Mouse (Mus musculus) liver, embryonic 15.5 days (tissue): ENCODE measurements around the gene Trmt2a. TPM values are rescaled to one million over a fixed set of nuclear protein-coding genes. Genes with fewer than 3 reads are reported as not detected.

ENCODE experiments used
- ATAC-seq: fragments of 200-750 bp; cut with Nextera tagmentation; 2 replicates; pipeline ENCODE4 v1.8.0; 2017; ENCODE audit warnings: moderate number of reproducible peaks, mild to moderate bottlenecking, moderate library complexity; ENCODE audit not compliant: insufficient read depth
- H3K27ac ChIP-seq: fragments of 300-500 bp; sonication (generic); replicated peaks from 2 replicates; pipeline ENCODE4 v1.5.1; 2015; ENCODE audit warnings: mild to moderate bottlenecking, inconsistent platforms
- H3K27me3 ChIP-seq: fragments of 300-500 bp; sonication (generic); 2 replicates; pipeline ENCODE4 v1.6.1; 2015; ENCODE audit warnings: mild to moderate bottlenecking, inconsistent platforms
- H3K36me3 ChIP-seq: fragments of 300-500 bp; sonication (generic); replicated peaks from 2 replicates; pipeline ENCODE4 v1.6.1; 2015; ENCODE audit warnings: moderate library complexity, mild to moderate bottlenecking, inconsistent platforms
- H3K4me1 ChIP-seq: fragments of 300-500 bp; sonication (generic); replicated peaks from 2 replicates; pipeline ENCODE4 v1.6.1; 2015; ENCODE audit warnings: inconsistent platforms
- H3K4me2 ChIP-seq: fragments of 300-500 bp; sonication (generic); 2 replicates; pipeline ENCODE4 v1.6.1; 2015; ENCODE audit warnings: moderate library complexity, mild to moderate bottlenecking, inconsistent platforms
- H3K4me3 ChIP-seq: fragments of 300-500 bp; sonication (generic); replicated peaks from 2 replicates; pipeline ENCODE4 v1.5.1; 2015; ENCODE audit warnings: mild to moderate bottlenecking, inconsistent platforms
- H3K9ac ChIP-seq: fragments of 300-500 bp; sonication (generic); 2 replicates; pipeline ENCODE4 v1.6.1; 2015; ENCODE audit warnings: moderate library complexity, mild to moderate bottlenecking, inconsistent platforms
- H3K9me3 ChIP-seq: fragments of 300-500 bp; sonication (generic); replicated peaks from 2 replicates; pipeline ENCODE4 v1.6.1; 2016; ENCODE audit warnings: inconsistent platforms
- WGBS: fragments of 180-500 bp; shearing (Covaris S2); methylation state at CpG from one replicate; pipeline ENCODE4 v1.1.7; 2015; ENCODE audit warnings: mixed read lengths; ENCODE audit not compliant: insufficient replicate concordance; 5-methylcytosine and 5-hydroxymethylcytosine counted together
- polyA plus RNA-seq: library from polyadenylated mRNA; unstranded; fragments of >200 nt; fragmentation: Nextera tagmentation; extraction: Ambion mirVana; gene quantifications from 2 replicates; pipeline ENCODE4 v1.2.1, GENCODE M21; 2015

Trmt2a gene
- polyA plus RNA-seq = 51.7 and 56.5 TPM in 2 replicates

- Histone ChIP-seq H3K4me2 (peak within 1 kb of the TSS; percentile 91), H3K4me3 (peak within 1 kb of the TSS; percentile 81), H3K9me3 (no peaks in the 10 kb centered on the region), H3K27me3 (no peaks in the 10 kb centered on the region), H3K36me3 (peaks cover 71% of the 10 kb centered on the region), H3K9ac (peak within 1 kb of the TSS; percentile 84), H3K4me1 (peaks cover 56% of the 10 kb centered on the region), H3K27ac (peak within 1 kb of the TSS; percentile 88)
- ATAC-seq = peak; percentile 92
- WGBS = under 1% methylated on average over 102 of the region's 102 CpGs
Observed at GRCm38 (mm10) chr16:18248433-18249363, at the start of gene Trmt2a, which contains the start of gene Ranbp1. Trmt2a (plus strand) TSS chr16:18248679. Ranbp1 (minus strand) TSS chr16:18248732.

GRCm38 (mm10) chr16:18200062-18200461 is 48.4 kb upstream of the Trmt2a start:
- Histone ChIP-seq H3K9me3 (no peaks in the 10 kb centered on the region), H3K27ac (no peak overlapping the region), H3K4me1 (no peaks in the 10 kb centered on the region), H3K4me3 (no peak overlapping the region), H3K4me2 (no peak overlapping the region), H3K27me3 (no peaks in the 10 kb centered on the region), H3K36me3 (no peaks in the 10 kb centered on the region), H3K9ac (no peak overlapping the region)
- WGBS = 43% methylated on average over 2 of the region's 2 CpGs
- ATAC-seq = no peak

- H3K9me3 ChIP-seq = no peaks in the 10 kb centered on the region
- no peak overlapping the region for H3K27ac ChIP-seq
- WGBS = 32% methylated on average over 1 of the region's 1 CpGs
- H3K36me3 ChIP-seq = no peaks in the 10 kb centered on the region
- H3K4me2 ChIP-seq = no peak overlapping the region
- H3K27me3 ChIP-seq = no peaks in the 10 kb centered on the region
- H3K4me3 ChIP-seq = no peak overlapping the region
- no peak overlapping the region for H3K9ac ChIP-seq
- no peaks in the 10 kb centered on the region for H3K4me1 ChIP-seq
- ATAC-seq = no peak
Observed at GRCm38 (mm10) chr16:18201620-18202019, 46.9 kb upstream of the Trmt2a start.

- 55% methylated on average over 1 of the region's 1 CpGs for WGBS
- ATAC-seq = no peak
- Histone ChIP-seq H3K9ac (no peak overlapping the region), H3K4me3 (no peak overlapping the region), H3K4me1 (no peaks in the 10 kb centered on the region), H3K36me3 (no peaks in the 10 kb centered on the region), H3K4me2 (no peak overlapping the region), H3K27me3 (no peaks in the 10 kb centered on the region), H3K27ac (no peak overlapping the region), H3K9me3 (no peaks in the 10 kb centered on the region)
Observed at GRCm38 (mm10) chr16:18202061-18202460, 46.4 kb upstream of the Trmt2a start.

GRCm38 (mm10) chr16:18203430-18204091 is 44.9 kb upstream of the Trmt2a start:
- H3K9ac ChIP-seq = no peak overlapping the region
- H3K9me3 ChIP-seq = no peaks in the 10 kb centered on the region
- H3K27ac ChIP-seq = no peak overlapping the region
- ATAC-seq = no peak
- no peak overlapping the region for H3K4me3 ChIP-seq
- no peaks in the 10 kb centered on the region for H3K27me3 ChIP-seq
- H3K4me1 ChIP-seq = no peaks in the 10 kb centered on the region
- 54% methylated on average over 7 of the region's 7 CpGs for whole genome bisulfite sequencing
- no peaks in the 10 kb centered on the region for H3K36me3 ChIP-seq
- no peak overlapping the region for H3K4me2 ChIP-seq

GRCm38 (mm10) chr16:18210701-18211416 is 37.6 kb upstream of the Trmt2a start:
- Histone ChIP-seq H3K9ac (no peak overlapping the region), H3K27me3 (peaks cover 5% of the 10 kb centered on the region; the same call in 1 of the 2 replicates), H3K4me3 (no peak overlapping the region), H3K36me3 (no peaks in the 10 kb centered on the region), H3K27ac (no peak overlapping the region), H3K4me1 (0 out of 2 replicates have a peak, but pooled peaks cover 6% of the 10 kb centered on the region), H3K4me2 (no peak overlapping the region), H3K9me3 (no peaks in the 10 kb centered on the region)
- no peak for ATAC-seq
- WGBS = 12% methylated on average over 8 of the region's 8 CpGs

- H3K36me3 ChIP-seq = no peaks in the 10 kb centered on the region
- no peak overlapping the region for H3K9ac ChIP-seq
- 36% methylated on average over 10 of the region's 10 CpGs for WGBS
Observed at GRCm38 (mm10) chr16:18211417-18212171, 36.9 kb upstream of the Trmt2a start.

GRCm38 (mm10) chr16:18213689-18214088 is 34.8 kb upstream of the Trmt2a start:
- ATAC-seq = no peak
- no peak overlapping the region for H3K4me2 ChIP-seq
- no peak overlapping the region for H3K9ac ChIP-seq
- no peaks in the 10 kb centered on the region for H3K9me3 ChIP-seq
- no peaks in the 10 kb centered on the region for H3K36me3 ChIP-seq
- 0 out of 2 replicates have a peak, but pooled peaks cover 6% of the 10 kb centered on the region for H3K4me1 ChIP-seq
- H3K27ac ChIP-seq = no peak overlapping the region
- no peak overlapping the region for H3K4me3 ChIP-seq
- WGBS = 54% methylated on average over 6 of the region's 6 CpGs
- peaks cover 5% of the 10 kb centered on the region; the same call in 1 of the 2 replicates for H3K27me3 ChIP-seq

More at GRCm38 (mm10) chr16:18211417-18212171, 36.9 kb upstream of the Trmt2a start:
- Histone ChIP-seq H3K27me3 (peaks cover 5% of the 10 kb centered on the region; the same call in 1 of the 2 replicates), H3K4me2 (no peak overlapping the region), H3K9me3 (no peaks in the 10 kb centered on the region), H3K27ac (no peak overlapping the region), H3K4me3 (no peak overlapping the region), H3K4me1 (0 out of 2 replicates have a peak, but pooled peaks cover 6% of the 10 kb centered on the region)
- no peak for ATAC-seq

GRCm38 (mm10) chr16:18214858-18215257 is 33.6 kb upstream of the Trmt2a start:
- no peak overlapping the region for H3K4me3 ChIP-seq
- no peaks in the 10 kb centered on the region; the same call in 1 of the 2 replicates for H3K27me3 ChIP-seq
- peaks cover 6% of the 10 kb centered on the region; the same call in 1 of the 2 replicates for H3K4me1 ChIP-seq
- 74% methylated on average over 7 of the region's 7 CpGs for WGBS
- no peak overlapping the region for H3K4me2 ChIP-seq
- no peak overlapping the region for H3K27ac ChIP-seq
- ATAC-seq = no peak
- H3K9ac ChIP-seq = no peak overlapping the region
- no peaks in the 10 kb centered on the region for H3K9me3 ChIP-seq
- no peaks in the 10 kb centered on the region for H3K36me3 ChIP-seq

- H3K9ac ChIP-seq = no peak within 1 kb of the TSS
- H3K36me3 ChIP-seq = no peaks in the 10 kb centered on the region
- no peak within 1 kb of the TSS for H3K27ac ChIP-seq
- no peaks in the 10 kb centered on the region for H3K27me3 ChIP-seq
- no peaks in the 10 kb centered on the region; the same call in none of the 2 replicates for H3K4me1 ChIP-seq
- no peak within 1 kb of the TSS for H3K4me3 ChIP-seq
- ATAC-seq = no peak
- H3K9me3 ChIP-seq = no peaks in the 10 kb centered on the region
- no peak within 1 kb of the TSS for H3K4me2 ChIP-seq
- WGBS = 64% methylated on average over 4 of the region's 4 CpGs
Observed at GRCm38 (mm10) chr16:18217579-18217978, 30.9 kb upstream of the Trmt2a start, which contains the start of gene Ccdc188. Ccdc188 (plus strand) TSS chr16:18217879.
